Mouse (Mus musculus) frontal cortex, postnatal 14 days (tissue): ENCODE measurements around the gene Zfp810.

Experiments
- DNase-seq, 2 experiments: peaks; one replicate each; pipeline ENCODE4 v3.0.0; 2022; ENCODE audit warnings: low spot score in 2 of 2

Gene Zfp810

GRCm38 (mm10) chr9:22260092-22260422, 47.4 kb downstream of the Zfp810 start:
- no peak for DNase-seq

- DNase-seq: peak; percentile 37 to 40
These were observed 48.0 kb downstream of the Zfp810 start, which contains the start of gene Zfp599 for GRCm38 (mm10) chr9:22259184-22260091. Gene Zfp599, minus strand, starts transcription at chr9:22259895.

GRCm38 (mm10) chr9:22258784-22259183, 48.7 kb downstream of the Zfp810 start:
- no peak for DNase-seq

- DNase-seq: no peak
These were observed 50.9 kb downstream of the Zfp810 start for GRCm38 (mm10) chr9:22256579-22256978.

- no peak for DNase-seq
These were observed 63.2 kb downstream of the Zfp810 start for GRCm38 (mm10) chr9:22244242-22244641.

- DNase-seq: no peak
These were observed 67.4 kb downstream of the Zfp810 start for GRCm38 (mm10) chr9:22240001-22240400.

GRCm38 (mm10) chr9:22230556-22230955, 76.9 kb downstream of the Zfp810 start:
- no peak for DNase-seq

GRCm38 (mm10) chr9:22230061-22230460, 77.4 kb downstream of the Zfp810 start:
- DNase-seq: no peak

- no peak for DNase-seq
These were observed 77.9 kb downstream of the Zfp810 start for GRCm38 (mm10) chr9:22229386-22230026.

GRCm38 (mm10) chr9:22226846-22227245, 80.6 kb downstream of the Zfp810 start:
- DNase-seq: no peak
